Mouse (Mus musculus): ENCODE measurements at regions not wholly inside any gene's neighbourhood (a gene's known extent, or its start where the extent isn't known, plus 50 kb on each side); places are given as distances from the start of the nearest gene placed in this dataset.

DNA sequence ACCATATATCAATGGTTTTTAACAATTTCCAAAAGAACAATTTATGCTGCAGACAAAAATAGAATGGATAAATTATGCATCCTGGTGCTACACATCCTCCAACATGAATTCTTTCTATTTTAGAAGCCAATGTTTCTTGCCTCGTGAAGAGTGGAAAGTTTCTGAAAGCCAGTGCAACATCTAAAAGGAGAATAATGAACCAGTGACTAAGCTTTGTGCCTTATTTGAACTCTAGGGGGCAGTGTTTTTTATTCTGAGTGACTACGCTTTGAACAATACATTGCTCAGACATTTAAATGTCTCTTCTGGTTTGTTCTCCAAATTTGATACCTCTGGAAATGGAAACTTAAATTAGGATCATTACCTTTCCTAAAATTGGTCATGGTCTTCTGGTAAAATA, 78.0 kb downstream of the Yipf7 start:
- peak; percentile 24 for DNase-seq (ENCODE audit: low read depth, low spot score)

Measured in A20 (cell line).